Mouse (Mus musculus): Measurements from ENCODE around the gene Coq8a. TPM values are rescaled to one million over a fixed set of nuclear protein-coding genes. Genes with fewer than 3 reads are reported as not detected.

Coq8a gene
- polyA plus RNA-seq (2015; fragmentation: Nextera tagmentation; extraction: Ambion mirVana) = 25.7 and 38.3 TPM in 2 replicates

DNA sequence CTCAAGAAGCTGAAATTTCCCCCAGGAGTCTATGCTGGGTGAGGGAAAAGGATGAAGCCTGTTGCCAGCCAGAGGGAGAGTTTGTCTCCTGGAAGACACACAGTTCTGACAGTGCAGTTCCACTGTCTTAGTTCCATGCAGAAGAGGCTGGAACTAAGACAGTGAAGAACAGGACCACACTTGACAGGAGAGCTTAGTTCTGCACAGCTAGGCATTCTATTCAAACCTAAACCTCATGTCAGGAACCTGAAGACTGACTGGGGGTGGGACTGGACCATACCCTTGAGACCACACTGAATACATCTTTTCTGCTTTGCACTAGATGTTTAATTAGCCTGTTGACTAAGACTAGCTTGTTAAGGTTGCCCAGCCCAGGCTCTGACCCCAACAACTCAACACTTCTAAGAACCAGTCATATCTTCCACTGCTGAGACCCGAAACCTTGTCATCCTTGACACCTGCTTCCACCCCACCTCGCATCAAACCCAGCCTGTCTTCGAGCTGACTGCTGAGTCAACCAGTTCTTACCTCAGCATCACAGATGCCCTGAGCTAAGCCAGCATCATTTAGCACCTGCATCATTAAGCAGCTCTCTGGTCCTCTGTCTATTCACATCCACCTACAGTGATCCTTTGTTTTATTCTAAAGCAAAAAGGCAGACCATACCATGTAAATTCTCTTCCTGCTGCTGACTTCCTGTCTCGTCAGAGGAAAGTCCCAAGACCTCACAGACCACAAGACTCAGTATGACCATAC lies at the start of gene Coq8a:
Coq8a (minus strand) TSS at position 644 of the 756 bp plus-strand sequence.
- Histone ChIP-seq H3K27ac (ENCODE audit: low read length) (no peak within 1 kb of the TSS), H3K9me3 (replicated peaks; ENCODE audit: control insufficient read depth, low read length) (peaks cover under 1% of the 10 kb centered on the region; the same call in 1 of the 2 replicates), H3K9ac (ENCODE audit: low read length) (no peak within 1 kb of the TSS), H3K4me3 (replicated peaks; ENCODE audit: low read length) (no peak within 1 kb of the TSS), H3K36me3 (ENCODE audit: control insufficient read depth, insufficient read depth, low read length) (no peaks in the 10 kb centered on the region), H3K4me1 (ENCODE audit: control insufficient read depth, insufficient read depth, low read length) (peaks cover 9% of the 10 kb centered on the region), H3K4me2 (ENCODE audit: low read depth, low read length) (no peak within 1 kb of the TSS), H3K27me3 (ENCODE audit: control insufficient read depth, insufficient read depth, low read length) (no peaks in the 10 kb centered on the region)
- ATAC-seq (ENCODE audit: insufficient read depth, low FRiP score) = no peak
- 66% methylated on average over 4 of the region's 4 CpGs for WGBS

DNA sequence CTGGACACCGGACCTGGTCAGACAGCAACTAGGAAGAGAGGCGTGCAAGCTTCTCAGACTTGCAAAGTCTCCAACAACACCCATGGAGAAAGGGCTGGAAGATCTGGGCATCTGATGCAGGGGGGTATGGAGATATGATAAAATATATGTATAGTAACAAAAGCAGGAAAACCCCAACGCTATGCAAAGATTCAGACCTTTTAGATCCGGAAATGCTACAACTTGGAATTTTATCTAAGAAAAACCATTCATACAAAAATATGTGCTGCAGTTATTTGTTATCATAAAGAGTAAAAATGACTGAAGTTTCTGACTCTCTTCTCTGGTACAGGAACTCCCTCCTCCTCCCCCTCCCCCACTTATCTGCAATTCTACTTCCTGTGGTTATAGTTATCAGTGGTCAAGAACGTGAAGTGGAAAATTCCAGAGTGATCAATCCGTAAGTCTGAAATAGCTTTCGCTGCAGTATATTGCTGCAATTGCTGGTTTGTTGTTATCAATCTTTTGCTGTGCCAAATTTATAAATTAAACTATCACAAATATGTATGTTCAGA lies 49.3 kb upstream of the Coq8a start:
- peaks cover 9% of the 10 kb centered on the region for H3K4me1 ChIP-seq (ENCODE audit: control insufficient read depth, insufficient read depth, low read length)
- H3K4me2 ChIP-seq (ENCODE audit: low read depth, low read length) = no peak overlapping the region
- ATAC-seq (ENCODE audit: insufficient read depth, low FRiP score) = no peak
- no peak overlapping the region for H3K9ac ChIP-seq (ENCODE audit: low read length)
- no peak overlapping the region for H3K27ac ChIP-seq (ENCODE audit: low read length)
- WGBS = 77% methylated on average over 7 of the region's 7 CpGs
- H3K36me3 ChIP-seq (ENCODE audit: control insufficient read depth, insufficient read depth, low read length) = no peaks in the 10 kb centered on the region
- H3K27me3 ChIP-seq (ENCODE audit: control insufficient read depth, insufficient read depth, low read length) = no peaks in the 10 kb centered on the region
- H3K9me3 ChIP-seq (replicated peaks; ENCODE audit: control insufficient read depth, low read length) = no peaks in the 10 kb centered on the region
- H3K4me3 ChIP-seq (replicated peaks; ENCODE audit: low read length) = no peak overlapping the region

DNA sequence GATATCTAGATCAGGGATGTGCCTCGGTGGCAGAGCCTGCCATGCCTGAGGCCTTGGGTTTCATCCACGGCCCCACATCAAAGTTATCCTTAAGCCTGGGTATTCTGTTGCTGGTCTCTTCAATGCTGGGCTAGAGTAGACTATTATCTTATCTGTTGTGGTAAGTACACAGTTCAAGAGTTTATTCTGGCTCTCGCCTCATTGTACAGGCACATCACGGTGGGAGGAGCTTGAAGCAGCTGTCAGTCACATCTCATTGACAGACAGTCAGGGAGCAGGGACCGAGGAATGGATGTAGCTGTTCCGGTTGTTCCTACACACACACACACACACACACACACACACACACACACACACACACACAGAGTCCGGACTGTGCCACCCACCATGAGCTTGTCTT lies 48.5 kb upstream of the Coq8a start:
- Histone ChIP-seq H3K27me3 (ENCODE audit: control insufficient read depth, insufficient read depth, low read length) (no peaks in the 10 kb centered on the region), H3K4me2 (ENCODE audit: low read depth, low read length) (no peak overlapping the region), H3K4me1 (ENCODE audit: control insufficient read depth, insufficient read depth, low read length) (peaks cover 9% of the 10 kb centered on the region), H3K9me3 (replicated peaks; ENCODE audit: control insufficient read depth, low read length) (no peaks in the 10 kb centered on the region), H3K9ac (ENCODE audit: low read length) (no peak overlapping the region), H3K27ac (ENCODE audit: low read length) (no peak overlapping the region), H3K4me3 (replicated peaks; ENCODE audit: low read length) (no peak overlapping the region), H3K36me3 (ENCODE audit: control insufficient read depth, insufficient read depth, low read length) (no peaks in the 10 kb centered on the region)
- WGBS = 74% methylated on average over 7 of the region's 7 CpGs
- ATAC-seq (ENCODE audit: insufficient read depth, low FRiP score) = no peak

DNA sequence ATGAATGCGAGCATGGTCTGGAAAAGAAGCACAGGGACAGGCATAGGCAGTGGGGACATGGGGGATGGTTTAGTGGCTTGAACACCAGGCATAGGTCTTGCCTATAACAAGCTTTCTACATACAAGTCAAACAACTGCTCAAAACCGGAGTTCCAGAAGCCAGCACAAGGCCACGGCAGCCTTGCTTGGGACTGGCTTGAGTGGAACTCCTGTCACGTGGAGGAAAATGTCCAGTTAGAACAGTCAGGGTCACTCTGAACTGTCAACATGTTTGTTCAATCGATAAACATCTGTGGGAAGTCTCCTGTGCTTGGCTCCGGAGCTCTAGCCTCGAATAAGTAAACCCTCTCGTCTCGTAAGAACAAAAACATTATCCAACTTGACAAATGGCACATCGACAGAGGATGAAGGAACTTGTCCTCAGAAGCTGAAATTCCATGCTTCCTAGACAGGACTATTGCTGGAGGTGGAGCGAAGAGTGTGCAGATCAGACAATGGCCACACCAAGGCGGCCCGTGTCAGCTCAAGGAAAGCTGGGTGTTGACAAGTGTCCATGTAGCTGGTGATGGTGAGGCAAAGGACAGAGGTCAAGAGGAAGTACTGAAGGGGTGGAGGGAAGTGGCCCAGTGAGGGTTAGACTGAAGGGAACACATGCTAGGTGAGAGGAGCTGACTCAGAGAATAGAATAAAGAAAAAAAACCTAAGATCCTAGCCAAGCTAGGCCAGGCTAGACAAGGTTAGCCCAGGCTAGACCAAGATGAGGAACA lies 46.5 kb upstream of the Coq8a start:
- Histone ChIP-seq H3K4me1 (ENCODE audit: control insufficient read depth, insufficient read depth, low read length) (peaks cover 9% of the 10 kb centered on the region), H3K4me2 (ENCODE audit: low read depth, low read length) (no peak overlapping the region), H3K9me3 (replicated peaks; ENCODE audit: control insufficient read depth, low read length) (no peaks in the 10 kb centered on the region), H3K4me3 (replicated peaks; ENCODE audit: low read length) (no peak overlapping the region), H3K27me3 (ENCODE audit: control insufficient read depth, insufficient read depth, low read length) (no peaks in the 10 kb centered on the region), H3K9ac (ENCODE audit: low read length) (no peak overlapping the region), H3K36me3 (ENCODE audit: control insufficient read depth, insufficient read depth, low read length) (no peaks in the 10 kb centered on the region), H3K27ac (ENCODE audit: low read length) (no peak overlapping the region)
- WGBS = 51% methylated on average over 13 of the region's 13 CpGs
- peak; percentile 17; the same call in 1 of the 2 replicates for ATAC-seq (ENCODE audit: insufficient read depth, low FRiP score)

DNA sequence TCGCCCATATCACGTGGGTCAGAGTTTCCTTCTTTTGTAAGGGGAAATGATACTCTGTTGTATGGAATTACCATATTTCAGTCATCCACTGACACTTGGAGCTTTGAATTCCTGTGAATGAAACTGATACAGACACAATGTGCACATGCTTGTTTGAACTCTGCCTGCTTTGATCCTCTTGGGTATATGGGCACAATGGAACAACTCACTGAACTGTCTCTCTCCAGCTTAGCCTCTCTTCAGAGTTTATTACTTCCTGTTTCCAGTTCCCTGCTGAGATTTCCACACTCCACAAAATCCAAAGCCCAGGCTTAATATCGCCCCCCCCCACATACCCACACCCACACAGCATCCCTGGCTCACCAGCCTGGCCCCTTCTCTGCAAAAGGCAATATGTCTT lies 32.3 kb upstream of the Coq8a start:
- H3K36me3 ChIP-seq (ENCODE audit: control insufficient read depth, insufficient read depth, low read length) = no peaks in the 10 kb centered on the region
- no peak for ATAC-seq (ENCODE audit: insufficient read depth, low FRiP score)
- H3K4me3 ChIP-seq (replicated peaks; ENCODE audit: low read length) = no peak overlapping the region
- no peaks in the 10 kb centered on the region for H3K27me3 ChIP-seq (ENCODE audit: control insufficient read depth, insufficient read depth, low read length)
- no peak overlapping the region for H3K9ac ChIP-seq (ENCODE audit: low read length)
- H3K27ac ChIP-seq (ENCODE audit: low read length) = no peak overlapping the region
- peaks cover under 1% of the 10 kb centered on the region; the same call in 1 of the 2 replicates for H3K4me1 ChIP-seq (ENCODE audit: control insufficient read depth, insufficient read depth, low read length)
- H3K9me3 ChIP-seq (replicated peaks; ENCODE audit: control insufficient read depth, low read length) = no peaks in the 10 kb centered on the region
- no peak overlapping the region for H3K4me2 ChIP-seq (ENCODE audit: low read depth, low read length)
- 78% methylated on average over 3 of the region's 3 CpGs for WGBS

DNA sequence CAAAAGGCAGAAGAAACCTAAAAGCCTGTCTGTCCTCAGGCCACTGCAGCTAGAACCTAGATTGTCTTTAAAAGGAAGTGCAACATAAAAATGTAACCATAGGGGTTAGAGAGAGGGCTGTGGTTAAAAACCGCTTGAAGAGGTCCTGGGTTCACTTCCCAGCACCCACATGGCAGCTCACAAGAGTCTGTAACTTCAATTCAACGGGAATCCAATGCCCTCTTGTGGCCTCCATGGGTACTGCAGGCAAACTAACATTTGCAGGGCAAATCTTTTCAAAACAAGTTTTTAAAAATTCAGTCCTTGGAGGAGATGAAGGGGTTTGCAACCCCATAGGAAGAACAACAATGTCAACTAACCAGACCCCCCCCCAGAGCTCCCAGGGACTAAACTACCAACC lies 31.2 kb upstream of the Coq8a start:
- peaks cover 5% of the 10 kb centered on the region; the same call in 1 of the 2 replicates for H3K4me1 ChIP-seq (ENCODE audit: control insufficient read depth, insufficient read depth, low read length)
- H3K4me3 ChIP-seq (replicated peaks; ENCODE audit: low read length) = no peak overlapping the region
- no peak overlapping the region for H3K4me2 ChIP-seq (ENCODE audit: low read depth, low read length)
- H3K36me3 ChIP-seq (ENCODE audit: control insufficient read depth, insufficient read depth, low read length) = no peaks in the 10 kb centered on the region
- ATAC-seq (ENCODE audit: insufficient read depth, low FRiP score) = no peak
- no peak overlapping the region for H3K9ac ChIP-seq (ENCODE audit: low read length)
- no peaks in the 10 kb centered on the region for H3K27me3 ChIP-seq (ENCODE audit: control insufficient read depth, insufficient read depth, low read length)
- WGBS = 30% methylated on average over 2 of the region's 2 CpGs
- H3K9me3 ChIP-seq (replicated peaks; ENCODE audit: control insufficient read depth, low read length) = no peaks in the 10 kb centered on the region
- H3K27ac ChIP-seq (ENCODE audit: low read length) = no peak overlapping the region

DNA sequence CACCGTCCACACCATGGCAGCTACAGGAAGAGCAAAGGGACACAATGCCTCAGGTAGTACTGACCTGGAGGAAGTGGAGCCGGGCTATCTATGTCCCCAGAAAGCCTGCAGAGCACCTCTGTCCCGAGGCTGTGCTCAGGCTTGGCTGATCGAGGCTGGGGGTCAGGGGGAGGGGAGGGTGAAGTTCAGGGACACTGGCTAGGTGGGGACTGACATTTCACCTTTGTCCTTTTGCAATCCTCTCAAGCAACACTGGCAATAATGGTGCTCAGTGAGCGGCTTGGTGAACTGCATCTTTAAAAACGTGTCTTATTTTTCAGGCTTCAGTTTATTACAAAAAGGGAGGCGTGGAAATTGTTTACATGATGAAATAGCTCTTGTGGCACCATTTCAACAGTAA lies 30.5 kb upstream of the Coq8a start:
- no peaks in the 10 kb centered on the region for H3K36me3 ChIP-seq (ENCODE audit: control insufficient read depth, insufficient read depth, low read length)
- H3K4me1 ChIP-seq (ENCODE audit: control insufficient read depth, insufficient read depth, low read length) = peaks cover 7% of the 10 kb centered on the region; the same call in 1 of the 2 replicates
- H3K4me3 ChIP-seq (replicated peaks; ENCODE audit: low read length) = no peak overlapping the region
- no peak overlapping the region for H3K9ac ChIP-seq (ENCODE audit: low read length)
- no peaks in the 10 kb centered on the region for H3K9me3 ChIP-seq (replicated peaks; ENCODE audit: control insufficient read depth, low read length)
- no peak overlapping the region for H3K27ac ChIP-seq (ENCODE audit: low read length)
- 68% methylated on average over 7 of the region's 7 CpGs for WGBS
- no peak for ATAC-seq (ENCODE audit: insufficient read depth, low FRiP score)
- H3K4me2 ChIP-seq (ENCODE audit: low read depth, low read length) = no peak overlapping the region
- H3K27me3 ChIP-seq (ENCODE audit: control insufficient read depth, insufficient read depth, low read length) = no peaks in the 10 kb centered on the region

DNA sequence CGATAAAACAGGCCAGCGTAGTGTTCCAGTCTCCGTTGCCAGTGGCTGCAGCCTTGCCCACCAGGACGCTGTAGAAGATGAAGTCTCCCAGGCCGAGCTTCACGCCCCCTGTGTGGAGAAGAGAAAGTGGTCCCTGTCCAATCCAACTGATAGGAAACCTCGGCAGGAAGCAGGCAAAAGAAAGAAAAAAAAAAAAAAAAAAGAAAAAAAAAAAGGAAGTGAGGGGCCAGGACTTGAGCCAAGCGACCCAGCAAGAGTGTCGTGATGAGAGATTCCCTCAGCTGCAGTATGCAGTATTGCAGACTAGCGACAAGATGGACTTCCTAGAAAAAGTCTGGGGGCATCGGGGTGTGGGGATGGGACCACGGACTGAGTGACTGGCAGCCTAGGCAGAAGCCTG lies 29.5 kb upstream of the Coq8a start:
- Histone ChIP-seq H3K9ac (ENCODE audit: low read length) (no peak overlapping the region), H3K36me3 (ENCODE audit: control insufficient read depth, insufficient read depth, low read length) (no peaks in the 10 kb centered on the region), H3K4me3 (replicated peaks; ENCODE audit: low read length) (no peak overlapping the region), H3K27ac (ENCODE audit: low read length) (no peak overlapping the region), H3K4me1 (ENCODE audit: control insufficient read depth, insufficient read depth, low read length) (peaks cover 7% of the 10 kb centered on the region; the same call in 1 of the 2 replicates), H3K4me2 (ENCODE audit: low read depth, low read length) (no peak overlapping the region), H3K9me3 (replicated peaks; ENCODE audit: control insufficient read depth, low read length) (no peaks in the 10 kb centered on the region), H3K27me3 (ENCODE audit: control insufficient read depth, insufficient read depth, low read length) (no peaks in the 10 kb centered on the region)
- no peak for ATAC-seq (ENCODE audit: insufficient read depth, low FRiP score)
- WGBS = 77% methylated on average over 12 of the region's 12 CpGs

DNA sequence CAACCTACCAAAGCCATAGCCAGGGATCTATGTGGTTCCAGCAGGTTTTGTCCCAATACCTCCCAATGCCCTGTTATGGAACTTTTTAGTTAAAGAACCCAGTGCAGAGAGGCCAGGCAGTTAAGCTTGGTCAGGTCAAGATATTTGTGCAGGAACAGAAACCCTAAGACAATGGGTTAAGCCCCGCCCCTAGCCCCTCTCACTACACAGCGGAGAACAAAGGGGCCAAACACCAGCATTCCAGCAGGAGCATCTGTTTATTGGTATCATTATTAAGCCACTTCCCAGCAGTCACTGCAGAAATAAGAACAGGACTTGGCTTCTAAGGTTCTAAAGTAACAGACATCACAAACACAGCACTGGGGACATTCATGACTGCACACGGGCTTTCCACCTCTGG lies 27.4 kb upstream of the Coq8a start:
- H3K27ac ChIP-seq (ENCODE audit: low read length) = peak overlapping the region; percentile 46; the same call in 1 of the 2 replicates
- peak overlapping the region; percentile 71; the same call in 1 of the 2 replicates for H3K4me2 ChIP-seq (ENCODE audit: low read depth, low read length)
- H3K36me3 ChIP-seq (ENCODE audit: control insufficient read depth, insufficient read depth, low read length) = no peaks in the 10 kb centered on the region
- H3K4me3 ChIP-seq (replicated peaks; ENCODE audit: low read length) = no peak overlapping the region
- H3K9ac ChIP-seq (ENCODE audit: low read length) = 0 out of 2 replicates have a peak overlapping the region, but pooled peaks have one; percentile 65
- 72% methylated on average over 3 of the region's 3 CpGs for WGBS
- no peak for ATAC-seq (ENCODE audit: insufficient read depth, low FRiP score)
- peaks cover 7% of the 10 kb centered on the region; the same call in 1 of the 2 replicates for H3K4me1 ChIP-seq (ENCODE audit: control insufficient read depth, insufficient read depth, low read length)
- no peaks in the 10 kb centered on the region for H3K27me3 ChIP-seq (ENCODE audit: control insufficient read depth, insufficient read depth, low read length)
- H3K9me3 ChIP-seq (replicated peaks; ENCODE audit: control insufficient read depth, low read length) = no peaks in the 10 kb centered on the region

All from stomach, embryonic 16.5 days (tissue).